Mouse (Mus musculus): ENCODE measurements around the gene Nfe2l2.

Nfe2l2 gene

DNA sequence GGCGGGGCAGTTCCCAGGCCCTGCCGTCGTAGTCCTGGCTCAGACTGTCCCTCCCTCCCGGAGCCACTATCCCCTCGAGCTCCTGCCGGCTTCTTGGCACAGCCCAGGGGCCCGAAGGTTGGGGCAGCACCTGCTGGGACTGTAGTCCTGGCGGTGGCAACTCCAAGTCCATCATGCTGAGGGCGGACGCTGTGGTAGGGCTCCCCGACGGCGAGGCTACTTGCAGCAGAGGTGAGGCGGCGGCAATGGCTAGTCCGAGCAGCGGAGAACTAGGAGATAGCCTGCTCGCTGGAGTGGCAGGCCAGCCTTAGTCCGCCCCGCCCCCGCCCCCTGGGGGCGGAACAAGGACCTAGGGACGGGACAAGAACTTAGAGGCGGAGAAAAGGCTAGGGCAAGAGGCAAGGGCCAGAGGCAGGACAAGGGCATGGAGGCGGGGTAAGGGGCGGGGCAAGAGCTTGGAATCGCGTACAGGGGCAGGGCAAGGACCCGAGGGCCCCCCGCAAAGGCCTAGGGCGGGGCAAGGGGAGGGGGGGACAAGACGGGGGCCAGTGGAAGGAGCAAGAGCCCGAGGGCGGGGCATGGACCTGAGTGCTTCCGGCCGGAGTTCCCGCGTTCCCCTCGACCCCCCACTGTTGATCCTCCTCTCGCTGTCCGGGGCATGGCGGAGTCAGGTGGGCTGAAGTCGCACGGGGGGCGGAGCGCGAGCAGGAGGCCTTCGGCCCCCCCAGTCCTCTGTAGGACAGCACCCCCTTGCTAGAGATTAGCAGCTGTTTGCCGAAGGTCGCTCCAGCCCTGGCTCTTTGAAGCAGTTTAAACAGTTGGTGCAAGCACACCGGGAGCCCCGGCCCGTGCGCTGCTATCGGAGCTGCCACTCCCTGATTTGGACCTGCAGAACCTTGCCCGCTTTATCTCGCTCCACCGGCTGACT lies at the start of gene Nfe2l2:
TSS of gene Nfe2l2 (minus strand) at position 408 of the 928 bp plus-strand sequence.
- peak; percentile 98 for DNase-seq (ENCODE audit: low spot score in 2 of 2)

DNA sequence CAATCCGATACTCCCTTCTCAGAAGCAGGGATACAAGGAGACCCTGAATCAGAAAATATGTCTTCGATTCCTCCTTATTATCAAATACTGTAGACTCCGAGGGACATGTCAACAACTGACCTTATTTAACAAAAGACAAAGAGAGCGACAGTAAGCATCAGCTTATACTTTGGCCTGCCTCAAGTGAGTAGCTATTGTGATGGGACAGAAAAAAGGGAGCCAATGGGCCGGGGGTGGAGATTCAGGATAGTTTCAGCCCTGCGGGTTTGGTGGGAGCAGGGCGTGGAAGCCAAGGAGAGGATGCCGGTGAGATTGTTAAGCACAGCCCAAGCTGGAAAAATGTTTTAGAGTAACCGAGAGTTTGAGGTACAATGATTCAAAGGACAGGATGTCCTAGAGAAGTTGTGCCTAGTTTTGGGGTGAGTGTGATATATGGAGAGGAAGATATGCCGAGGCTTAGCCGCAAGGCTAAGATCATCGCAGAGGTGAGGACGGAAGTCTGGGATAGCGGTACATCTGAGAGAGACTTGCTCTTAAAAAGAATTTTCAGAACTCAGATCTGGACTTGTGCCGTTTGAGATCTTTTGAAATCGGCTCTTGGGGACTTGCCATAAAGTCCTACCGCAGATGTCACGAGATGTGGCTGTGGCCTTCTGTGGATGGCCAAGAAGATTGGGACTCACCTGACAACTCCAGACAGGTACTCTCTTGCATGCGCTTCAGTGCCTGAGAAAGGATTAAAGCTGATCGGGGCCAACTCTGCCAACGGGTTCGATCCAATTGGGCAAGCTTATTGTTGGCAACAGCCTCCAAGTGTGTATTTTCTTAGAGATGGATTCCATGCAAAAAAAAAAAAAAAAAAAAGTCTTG lies 48.1 kb upstream of the Nfe2l2 start:
- DNase-seq (ENCODE audit: low spot score in 2 of 2) = no peak

DNA sequence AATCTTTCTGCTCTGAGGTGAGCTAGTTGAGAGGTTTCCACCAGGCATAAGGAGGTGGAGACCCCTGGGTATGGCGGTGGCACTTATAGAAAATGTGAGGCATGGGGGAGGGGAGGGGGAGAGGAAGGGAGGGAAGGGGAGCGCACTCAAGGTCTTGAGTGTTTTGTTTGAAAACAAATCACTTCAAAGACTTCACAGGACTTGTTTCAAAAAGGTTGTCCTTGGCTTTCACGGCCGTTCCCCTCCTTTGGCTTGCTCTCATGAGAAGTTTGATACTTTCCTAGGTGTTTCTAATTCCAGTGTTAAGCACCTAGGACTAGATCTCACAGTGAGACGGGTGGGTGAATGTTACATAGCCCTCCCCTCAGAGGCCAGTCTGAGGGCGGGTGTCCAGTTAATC lies 47.5 kb upstream of the Nfe2l2 start:
- DNase-seq (ENCODE audit: low spot score in 2 of 2) = no peak

DNA sequence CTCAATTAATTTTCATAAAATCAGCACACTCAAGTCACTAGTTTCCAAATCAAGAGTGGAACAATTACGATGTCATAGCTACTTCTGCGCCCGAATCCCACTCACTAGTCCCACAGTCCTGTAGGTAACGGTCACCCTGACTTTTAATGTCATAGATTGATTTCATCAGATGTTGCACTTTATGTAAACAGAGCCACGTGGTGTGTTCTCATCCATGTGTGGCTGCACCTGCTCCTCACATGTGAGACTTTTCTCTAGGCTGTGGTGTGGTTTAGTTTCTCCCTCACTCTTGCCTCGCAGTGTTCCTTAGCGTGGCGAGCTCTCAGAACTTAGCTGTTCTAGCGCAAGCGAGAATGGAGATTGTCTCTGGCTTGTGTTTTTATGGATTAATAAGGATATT lies 46.4 kb upstream of the Nfe2l2 start:
- DNase-seq (ENCODE audit: low spot score in 2 of 2) = no peak

DNA sequence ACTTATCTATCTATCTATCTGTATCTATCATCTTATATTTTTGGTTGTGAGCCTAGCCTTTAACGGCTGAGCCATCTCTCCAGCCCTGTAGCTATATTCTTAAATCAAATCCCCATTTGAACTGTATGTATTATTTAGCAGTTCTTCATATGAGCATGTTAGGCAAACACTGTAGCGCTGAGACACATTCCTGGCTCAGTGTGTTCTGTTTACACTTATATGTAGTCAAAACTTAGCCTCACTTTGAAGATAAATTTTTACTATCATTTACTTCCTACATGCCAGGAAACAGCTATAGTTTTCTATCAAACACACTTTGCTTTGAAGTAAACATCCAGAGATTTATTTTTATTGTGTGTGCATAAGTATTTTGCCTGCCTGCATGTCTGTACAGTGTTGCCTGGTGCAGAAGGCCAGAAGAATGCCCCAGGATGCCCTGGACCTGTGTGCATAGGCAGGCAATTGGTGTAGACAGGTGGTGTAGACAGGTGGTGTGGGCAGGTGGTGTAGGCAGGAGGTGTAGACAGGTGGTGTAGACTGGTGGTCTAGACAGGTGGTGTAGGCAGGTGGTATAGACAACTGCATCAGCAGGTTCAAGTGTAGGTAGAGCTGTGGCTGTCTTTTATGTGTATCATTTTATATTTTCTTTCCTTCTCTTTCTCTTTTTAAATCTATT lies 45.7 kb upstream of the Nfe2l2 start:
- no peak for DNase-seq (ENCODE audit: low spot score in 2 of 2)

DNA sequence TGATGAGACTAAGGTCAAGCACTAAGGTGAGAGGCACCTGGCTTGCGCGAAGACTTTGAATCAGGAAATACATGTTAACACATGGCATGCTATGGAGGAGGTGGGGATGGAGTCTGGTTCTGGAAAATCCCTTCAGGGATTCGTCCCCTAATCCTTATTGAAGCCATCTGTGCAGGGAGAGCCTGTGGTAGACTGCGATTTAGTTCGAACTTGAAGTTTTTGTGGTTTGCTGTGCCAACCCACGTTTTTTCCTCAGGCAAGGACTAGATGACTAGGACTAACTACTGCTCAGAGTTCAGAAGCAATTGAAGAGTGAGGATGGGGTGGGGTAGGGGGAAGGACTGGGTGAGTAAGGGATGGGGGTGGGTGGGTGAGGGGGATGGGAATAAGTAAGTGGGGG lies 44.4 kb upstream of the Nfe2l2 start:
- DNase-seq (ENCODE audit: low spot score in 2 of 2) = no peak

DNA sequence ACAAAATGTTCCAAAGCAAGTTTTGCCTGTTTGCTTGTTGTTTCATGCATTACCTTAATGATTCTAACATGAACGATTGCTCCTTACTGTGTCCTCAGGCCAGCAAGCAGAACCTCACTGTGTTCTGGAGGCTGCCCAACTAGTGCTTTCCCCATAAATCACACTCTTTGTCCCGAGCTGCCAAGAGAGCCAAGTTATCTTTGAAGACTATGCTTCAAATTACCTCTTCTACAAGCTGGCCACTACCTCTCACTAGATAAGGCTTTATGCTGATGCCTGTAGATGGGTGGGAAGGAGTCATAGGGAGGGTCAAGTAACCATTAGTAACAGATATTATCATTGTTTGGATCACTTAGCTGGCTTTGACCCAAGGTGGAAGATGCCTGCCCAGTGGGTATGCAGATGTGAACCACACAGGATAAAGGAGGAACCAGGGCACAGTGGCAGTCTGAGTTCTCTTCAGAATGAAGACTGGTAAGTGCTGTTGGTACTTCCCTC lies 32.6 kb upstream of the Nfe2l2 start:
- no peak for DNase-seq (ENCODE audit: low spot score in 2 of 2)

DNA sequence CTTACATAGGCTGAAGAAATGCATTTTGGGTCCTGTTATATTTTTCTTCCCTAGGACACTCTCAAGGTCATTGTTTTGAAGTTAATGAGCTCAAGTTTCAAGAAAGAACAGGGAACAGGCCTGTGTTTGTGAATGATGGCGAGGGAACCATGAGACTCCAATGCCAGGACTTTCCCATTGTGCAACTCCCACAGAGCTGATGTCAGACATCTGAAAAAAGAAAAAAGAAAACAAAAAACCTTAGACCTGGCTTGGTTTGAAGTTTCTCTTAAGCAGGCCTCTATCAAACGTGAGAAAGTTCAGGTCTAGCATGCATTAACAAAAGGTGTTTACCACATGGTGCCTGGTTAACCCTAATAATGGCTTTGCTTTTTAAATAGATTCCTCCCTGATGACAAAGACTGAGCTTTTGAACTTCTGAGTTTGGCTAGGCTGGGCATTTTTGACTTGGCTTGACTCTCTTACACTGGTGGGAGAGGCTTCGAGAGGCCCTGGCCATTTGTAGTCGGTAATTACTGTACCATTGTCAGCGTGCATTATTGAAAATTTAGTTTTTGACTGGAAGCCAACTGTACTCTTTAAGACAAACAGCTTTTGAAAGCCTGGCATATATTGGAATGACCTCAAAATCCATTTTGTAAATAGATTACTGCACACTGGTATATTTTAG lies 29.9 kb upstream of the Nfe2l2 start:
- DNase-seq (ENCODE audit: low spot score in 2 of 2) = no peak

DNA sequence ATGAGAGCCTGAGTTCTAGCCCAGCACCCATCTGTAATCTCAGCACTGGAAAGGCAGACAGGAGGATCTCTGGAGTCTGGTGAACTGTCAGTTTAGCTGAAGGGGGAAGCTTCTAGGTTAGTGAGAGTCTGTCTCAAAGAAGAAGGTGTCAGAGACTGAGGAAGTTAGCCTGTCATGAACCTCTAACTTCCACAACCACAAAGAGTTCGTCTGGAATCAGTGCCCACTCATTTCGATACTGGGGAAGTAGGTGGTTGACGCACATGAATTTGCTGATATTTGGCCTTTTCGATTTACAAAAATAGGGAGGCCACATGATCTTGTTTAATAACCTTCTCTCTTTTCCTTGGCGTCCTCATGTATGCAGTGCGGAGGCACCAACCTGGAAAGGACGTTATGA lies 28.7 kb upstream of the Nfe2l2 start:
- DNase-seq (ENCODE audit: low spot score in 2 of 2) = no peak

DNA sequence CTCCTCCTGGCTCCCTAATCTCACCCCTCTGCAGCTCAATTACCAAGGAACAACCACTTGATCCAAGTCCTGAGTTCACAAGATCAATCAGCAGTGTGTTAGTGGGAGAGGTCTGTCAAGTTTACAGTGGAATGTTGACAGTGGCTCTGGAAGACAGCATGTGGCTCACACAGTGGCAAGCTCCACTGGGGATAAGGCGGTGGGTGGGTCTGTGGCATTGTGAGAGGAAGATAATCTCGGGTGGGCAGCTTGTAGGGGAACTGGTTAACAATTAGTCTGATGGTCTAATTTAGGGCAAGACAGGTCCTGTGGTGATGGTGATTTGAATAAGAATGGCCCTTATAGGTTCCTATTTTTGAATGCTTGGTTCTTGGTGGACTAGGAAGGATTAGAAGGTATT lies 27.5 kb upstream of the Nfe2l2 start:
- DNase-seq (ENCODE audit: low spot score in 2 of 2) = no peak

DNA sequence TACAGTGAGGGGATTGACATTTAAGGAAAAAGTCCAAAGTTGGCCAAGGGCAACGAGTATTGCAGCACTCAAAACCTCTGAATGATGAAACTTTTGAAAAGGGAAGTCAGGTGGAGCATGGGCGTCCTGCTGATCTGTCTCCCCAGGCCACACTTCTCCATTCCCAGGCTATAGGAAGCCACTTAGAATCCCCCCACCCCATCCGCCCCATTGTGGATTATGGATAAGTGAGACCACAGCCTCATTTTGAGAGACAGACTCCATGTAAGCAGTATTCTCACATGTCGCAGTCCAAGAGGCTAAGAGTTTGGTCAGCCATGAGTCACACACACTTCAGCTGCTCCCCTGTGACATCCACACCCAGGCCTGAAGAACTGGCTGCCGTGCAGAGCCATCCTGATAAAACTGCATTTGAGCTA lies 26.8 kb upstream of the Nfe2l2 start:
- peak; percentile 7 to 14 for DNase-seq (ENCODE audit: low spot score in 2 of 2)

DNA sequence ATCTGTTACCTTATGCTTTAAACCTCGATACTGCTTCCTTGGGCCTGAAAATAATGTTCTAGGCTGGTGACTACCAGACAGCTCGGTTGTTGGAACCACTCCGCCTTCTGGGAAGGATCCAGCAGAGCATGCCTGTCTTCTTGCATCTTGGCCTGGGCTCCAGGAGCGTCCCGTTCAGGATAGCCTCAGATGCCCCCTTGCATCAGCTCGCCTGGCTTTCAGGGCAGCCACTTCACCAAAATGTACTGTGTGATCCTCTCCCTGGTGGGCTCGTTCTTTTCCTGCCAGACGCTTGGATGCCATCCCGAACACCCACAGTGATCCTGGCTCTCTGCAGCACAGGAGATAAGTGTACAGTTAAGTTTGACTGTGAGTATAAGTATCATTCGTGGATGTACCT lies 25.6 kb upstream of the Nfe2l2 start:
- DNase-seq (ENCODE audit: low spot score in 2 of 2) = no peak

DNA sequence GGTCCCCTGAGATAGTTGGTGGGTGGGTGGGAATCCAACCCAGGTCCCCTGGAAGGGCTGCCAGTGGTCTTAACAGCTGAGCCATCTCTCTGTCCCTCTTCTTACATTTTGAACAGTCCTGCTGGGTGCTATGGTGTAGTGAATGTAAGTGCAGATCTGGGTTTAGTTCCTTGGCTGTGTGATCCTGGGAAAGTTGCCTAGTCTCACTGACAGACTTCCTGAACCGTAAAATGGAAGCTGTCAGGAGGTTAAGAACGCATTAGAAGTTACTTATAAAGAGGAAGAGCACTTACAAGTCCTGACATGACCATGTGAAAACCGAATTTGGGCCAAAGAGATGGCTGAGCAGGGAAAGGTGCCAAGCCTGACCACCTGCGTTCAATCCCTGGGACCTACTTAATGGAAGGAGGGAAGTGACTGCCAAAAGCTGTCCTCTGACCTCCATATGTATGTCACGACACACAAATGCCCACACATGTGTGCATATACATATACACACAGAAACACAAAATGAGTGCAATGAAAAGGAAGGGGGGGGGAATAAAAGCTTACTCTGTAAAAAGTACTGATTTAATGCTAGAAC lies 20.5 kb upstream of the Nfe2l2 start:
- DNase-seq (ENCODE audit: low spot score in 2 of 2) = no peak

DNA sequence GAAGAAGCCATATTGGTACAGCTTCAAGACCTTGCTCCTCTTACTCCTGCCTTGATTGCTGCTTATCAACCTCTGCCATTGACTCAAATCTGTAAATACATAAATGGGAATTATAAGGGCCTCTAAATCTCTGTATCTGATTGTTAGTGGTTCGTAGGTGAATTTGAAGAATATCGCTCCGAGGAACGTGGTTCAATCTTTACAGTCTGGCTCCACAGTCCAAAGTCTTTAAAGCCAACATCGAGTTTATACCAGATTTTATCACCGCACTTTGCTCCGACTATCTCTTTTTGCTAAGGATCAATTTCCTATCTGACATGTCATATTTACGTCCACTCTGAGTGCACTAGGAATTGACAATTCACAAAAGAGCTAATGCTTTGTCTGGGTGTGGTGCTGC lies 19.0 kb upstream of the Nfe2l2 start:
- no peak for DNase-seq (ENCODE audit: low spot score in 2 of 2)

DNA sequence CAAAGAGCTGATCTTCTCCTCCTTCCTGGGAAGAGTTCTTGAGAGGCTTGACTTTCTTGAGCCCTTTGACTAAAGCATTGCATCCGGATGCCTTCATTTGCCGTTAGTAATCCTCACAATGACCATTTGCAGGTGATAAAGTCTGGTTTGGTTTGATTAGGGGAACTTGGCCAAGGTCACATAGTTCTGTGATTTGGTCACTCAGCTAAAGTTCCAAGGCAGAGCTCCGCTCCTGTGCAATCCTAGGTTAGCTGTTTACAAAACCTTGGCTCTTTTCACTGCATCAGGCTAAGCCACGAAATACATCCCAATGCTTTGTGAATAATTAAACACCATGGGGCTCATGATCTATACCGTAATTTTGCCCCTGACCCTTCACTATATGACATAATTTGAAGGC lies 18.5 kb upstream of the Nfe2l2 start:
- no peak for DNase-seq (ENCODE audit: low spot score in 2 of 2)

DNA sequence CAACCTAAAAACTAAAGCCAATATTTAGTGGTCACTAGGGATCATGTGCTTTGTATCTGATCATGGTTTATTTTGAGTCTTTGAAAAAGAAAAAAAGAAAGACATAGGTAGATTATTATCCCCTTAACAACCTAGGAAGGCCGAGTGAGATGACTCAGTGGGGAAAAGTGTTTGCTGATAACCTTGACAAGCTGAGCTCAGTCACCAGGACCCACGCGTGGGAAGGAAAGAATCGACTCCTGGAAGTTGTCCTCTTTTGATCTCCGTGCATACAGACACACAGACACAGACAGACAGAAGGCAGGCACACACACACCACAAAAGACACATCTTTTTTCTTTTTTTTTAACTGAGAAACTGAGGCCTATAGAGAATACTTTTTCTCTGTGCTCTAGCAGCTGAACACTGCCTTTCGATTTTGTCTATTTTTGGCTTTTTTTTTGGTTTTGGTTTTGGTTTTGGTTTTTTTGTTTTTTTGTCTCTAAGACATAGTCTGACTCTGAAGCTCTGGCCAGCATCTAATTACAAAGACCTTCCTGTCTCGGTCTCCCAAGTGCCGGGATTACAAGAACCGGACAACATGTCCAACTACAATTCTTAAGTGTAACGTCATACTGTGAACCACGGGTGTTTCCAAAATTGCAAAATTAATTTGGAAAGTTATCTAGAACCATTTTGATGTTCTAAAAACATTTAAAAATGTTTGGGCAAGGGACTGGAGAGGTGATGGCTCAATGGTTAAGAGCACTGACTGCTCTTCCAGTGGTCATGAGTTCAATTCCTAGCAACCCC lies 16.0 kb upstream of the Nfe2l2 start:
- no peak for DNase-seq (ENCODE audit: low spot score in 2 of 2)

DNA sequence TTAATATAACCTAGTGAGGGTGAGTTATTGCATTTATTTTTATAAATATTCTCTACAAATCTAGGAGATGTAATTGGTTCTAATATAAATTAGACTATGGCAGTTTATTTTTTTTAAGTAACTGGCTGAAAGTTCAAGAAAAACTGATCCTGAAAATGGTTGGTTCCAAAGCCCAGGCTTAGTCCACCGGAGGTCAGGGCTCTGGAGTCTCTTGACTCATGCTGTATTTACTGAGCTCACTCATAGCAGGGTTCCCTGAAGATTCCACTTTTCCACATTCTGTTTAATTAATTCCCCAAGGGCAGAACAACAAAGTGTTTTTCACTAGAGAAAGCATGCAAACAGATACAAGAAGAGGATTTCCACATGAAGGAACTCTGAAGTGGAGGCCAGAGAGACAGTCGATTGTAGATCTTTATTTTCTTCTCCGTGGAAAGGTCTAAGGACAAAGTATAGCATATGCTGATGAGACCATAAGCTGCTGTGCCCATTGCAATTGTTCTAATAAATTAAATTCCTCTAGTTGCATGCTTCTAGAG lies 15.0 kb upstream of the Nfe2l2 start:
- DNase-seq (ENCODE audit: low spot score in 2 of 2) = no peak

DNA sequence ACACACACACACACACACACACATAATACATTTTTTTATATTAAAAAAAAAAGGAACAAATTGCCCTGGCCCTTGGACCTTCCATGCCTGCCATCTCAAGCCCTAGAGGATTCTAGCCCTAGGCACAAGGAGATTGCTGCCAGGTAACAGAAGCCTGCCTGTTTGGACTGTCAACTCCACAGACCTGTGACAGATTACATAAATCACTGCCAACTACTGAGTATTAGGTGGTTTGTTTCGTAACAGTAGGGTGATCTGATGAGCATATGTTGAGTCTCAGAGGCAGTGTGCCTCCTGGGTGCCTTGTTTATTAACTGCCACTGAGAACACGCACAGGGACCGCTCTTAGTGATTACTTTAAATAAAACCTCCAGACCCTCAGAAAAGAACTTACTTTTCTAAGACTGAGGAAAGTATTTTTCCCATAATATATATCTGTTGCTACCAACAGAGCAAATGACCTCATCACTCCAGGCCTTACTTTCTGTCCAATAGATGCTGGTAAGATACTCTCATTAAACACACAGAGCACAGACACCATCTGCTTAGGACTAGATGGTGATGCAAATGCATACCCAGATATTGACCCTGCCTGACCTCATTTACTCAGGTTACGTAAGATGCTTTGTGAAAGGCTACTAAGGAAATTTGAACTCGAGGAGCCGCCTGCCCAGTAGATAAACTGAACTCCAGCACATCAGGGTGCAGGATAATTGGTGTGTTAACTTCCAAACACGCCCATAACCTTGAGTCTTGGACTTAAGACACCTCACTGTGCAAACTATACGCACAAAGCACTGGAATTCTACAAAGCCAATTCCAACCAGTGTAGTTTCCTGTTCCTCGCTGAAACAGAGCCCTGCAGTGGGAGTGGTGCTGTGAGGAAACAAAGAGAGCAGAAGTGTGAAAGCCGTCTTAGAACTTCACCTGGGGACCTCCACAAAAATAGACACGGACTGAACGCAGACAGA lies 11.9 kb upstream of the Nfe2l2 start:
- DNase-seq (ENCODE audit: low spot score in 2 of 2) = no peak

DNA sequence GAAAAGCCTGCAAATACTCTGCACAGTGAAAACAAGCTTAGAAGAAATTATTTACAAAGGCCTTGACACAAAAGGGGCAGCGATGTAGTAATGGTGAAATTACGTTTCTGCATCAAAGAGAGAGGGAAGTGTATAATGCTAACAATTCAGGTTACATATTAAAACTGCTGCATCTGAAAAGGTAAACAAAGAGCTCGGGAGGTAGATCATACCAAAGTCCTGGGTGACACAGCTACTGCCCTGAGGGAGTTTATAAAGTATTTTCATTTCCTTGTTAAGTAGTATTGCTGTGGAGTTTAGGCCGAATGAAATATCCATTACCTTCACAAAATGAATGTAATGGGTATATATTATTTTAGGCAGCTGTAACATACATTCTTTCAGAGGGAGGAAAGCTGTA lies 10.3 kb upstream of the Nfe2l2 start:
- no peak for DNase-seq (ENCODE audit: low spot score in 2 of 2)

Measured in natural killer cell, adult 2 months (primary cell).